Mouse (Mus musculus): ENCODE measurements around the gene Prkch. TPM values are rescaled to one million over a fixed set of nuclear protein-coding genes. Genes with fewer than 3 reads are reported as not detected.

Gene Prkch
- total RNA-seq, 2 experiments from 2014 or later = 19.1 to 19.5 TPM

- peak in 1 of 2 experiments; percentile 31 for DNase-seq
- intact Hi-C loops (cut with DNase I) = no loop called here
Measured at GRCm38 (mm10) chr12:73774793-73775385, 190.3 kb downstream of the Prkch start.

GRCm38 (mm10) chr12:73776401-73776945, 191.9 kb downstream of the Prkch start:
- DNase-seq = no peak
- intact Hi-C loops (cut with DNase I) = no loop called here

GRCm38 (mm10) chr12:73777673-73778072, 193.1 kb downstream of the Prkch start:
- intact Hi-C loops (cut with DNase I) = loop anchor here (2.0 kb wide), 1 partner anchor 69 kb away; no protein-coding TSS in a partner anchor
- no peak for DNase-seq

- DNase-seq = peak; percentile 63 to 74
- intact Hi-C loops (cut with DNase I) = loop anchor here (2.0 kb wide), 1 partner anchor 71 kb away; no protein-coding TSS in a partner anchor
Measured at GRCm38 (mm10) chr12:73779332-73780231, 195.0 kb downstream of the Prkch start.

GRCm38 (mm10) chr12:73781425-73782032, 196.9 kb downstream of the Prkch start:
- intact Hi-C loops (cut with DNase I) = no loop called here
- DNase-seq = peak in 1 of 2 experiments; percentile 48

- intact Hi-C loops (cut with DNase I) = no loop called here
- peak; percentile 84 to 87 for DNase-seq
Measured at GRCm38 (mm10) chr12:73786909-73787308, 202.3 kb downstream of the Prkch start.

GRCm38 (mm10) chr12:73788850-73789249, 204.3 kb downstream of the Prkch start:
- intact Hi-C loops (cut with DNase I) = no loop called here
- no peak for DNase-seq

- DNase-seq = peak; percentile 42 to 48
- intact Hi-C loops (cut with DNase I) = no loop called here
Measured at GRCm38 (mm10) chr12:73790571-73791108, 206.0 kb downstream of the Prkch start.

GRCm38 (mm10) chr12:73793216-73793615, 208.6 kb downstream of the Prkch start:
- DNase-seq = no peak
- intact Hi-C loops (cut with DNase I) = no loop called here

GRCm38 (mm10) chr12:73793744-73794143, 209.1 kb downstream of the Prkch start:
- no peak for DNase-seq
- intact Hi-C loops (cut with DNase I) = no loop called here

- intact Hi-C loops (cut with DNase I) = no loop called here
- peak; percentile 86 to 87 for DNase-seq
Measured at GRCm38 (mm10) chr12:73794151-73794883, 209.7 kb downstream of the Prkch start.

GRCm38 (mm10) chr12:73799671-73800070, 215.1 kb downstream of the Prkch start:
- no peak for DNase-seq
- intact Hi-C loops (cut with DNase I) = loop anchor here (5.0 kb wide), 2 partner anchors 38 to 108 kb away; no protein-coding TSS in a partner anchor

GRCm38 (mm10) chr12:73800886-73801285, 216.3 kb downstream of the Prkch start:
- DNase-seq = peak; percentile 56 to 70
- intact Hi-C loops (cut with DNase I) = loop anchor here (5.0 kb wide), 1 partner anchor 36 kb away; no protein-coding TSS in a partner anchor

- DNase-seq = no peak
- intact Hi-C loops (cut with DNase I) = loop anchor here (5.0 kb wide), 1 partner anchor 35 kb away; no protein-coding TSS in a partner anchor
Measured at GRCm38 (mm10) chr12:73801845-73802244, 217.2 kb downstream of the Prkch start.

- no peak for DNase-seq
- intact Hi-C loops (cut with DNase I) = loop anchor here (5.0 kb wide), 1 partner anchor 35 kb away; no protein-coding TSS in a partner anchor
Measured at GRCm38 (mm10) chr12:73802379-73803057, 217.9 kb downstream of the Prkch start.

GRCm38 (mm10) chr12:73803946-73804345, 219.3 kb downstream of the Prkch start:
- DNase-seq = no peak

GRCm38 (mm10) chr12:73805541-73805940, 220.9 kb downstream of the Prkch start:
- intact Hi-C loops (cut with DNase I) = no loop called here
- DNase-seq = no peak

More at GRCm38 (mm10) chr12:73803946-73804345, 219.3 kb downstream of the Prkch start:
- intact Hi-C loops (cut with DNase I) = loop anchor here (5.0 kb wide), 1 partner anchor 33 kb away; no protein-coding TSS in a partner anchor

GRCm38 (mm10) chr12:73806003-73806402, 221.4 kb downstream of the Prkch start:
- DNase-seq = no peak
- intact Hi-C loops (cut with DNase I) = no loop called here

- intact Hi-C loops (cut with DNase I) = no loop called here
- DNase-seq = no peak
Measured at GRCm38 (mm10) chr12:73807228-73807627, 222.6 kb downstream of the Prkch start.

Data from heart, postnatal 36 days (tissue).